Mouse (Mus musculus): ENCODE data around the gene Rrn3. TPM values are rescaled to one million over a fixed set of nuclear protein-coding genes. Genes with fewer than 3 reads are reported as not detected.
"Not testable (repeated sequence)": the region's sequence is repeated elsewhere in the genome, so short reads cannot be mapped to it uniquely, and the experiment has no call there.

The Rrn3 gene
- 10 to 100 TPM; 52.6 to 56.6 TPM for total RNA-seq (2021)

GRCm38 (mm10) chr16:13780353-13781036, at the start of gene Rrn3:
TSS of gene Rrn3 (plus strand) at chr16:13780708.
- peak; percentile 88 for DNase-seq
- intact Hi-C loops (cut with DNase I): no loop called here

GRCm38 (mm10) chr16:13732786-13733185, 47.7 kb upstream of the Rrn3 start:
- intact Hi-C loops (cut with DNase I): loop anchor here (2.0 kb wide), 1 partner anchor 200 kb away; no protein-coding TSS in a partner anchor
- DNase-seq: no peak

GRCm38 (mm10) chr16:13733518-13734137, 46.9 kb upstream of the Rrn3 start:
- intact Hi-C loops (cut with DNase I): loop anchor here (2.0 kb wide), 1 partner anchor 201 kb away; no protein-coding TSS in a partner anchor
- DNase-seq: peak; percentile 82

- intact Hi-C loops (cut with DNase I): no loop called here
- DNase-seq: no peak
Observed at GRCm38 (mm10) chr16:13735977-13736376, 44.5 kb upstream of the Rrn3 start.

- DNase-seq; intact Hi-C loops (cut with DNase I): not testable (repeated sequence)
Observed at GRCm38 (mm10) chr16:13739044-13739443, 41.5 kb upstream of the Rrn3 start.

GRCm38 (mm10) chr16:13740844-13741243, 39.7 kb upstream of the Rrn3 start:
- DNase-seq: no peak
- intact Hi-C loops (cut with DNase I): no loop called here

GRCm38 (mm10) chr16:13747708-13748107, 32.8 kb upstream of the Rrn3 start:
- no peak for DNase-seq
- intact Hi-C loops (cut with DNase I): no loop called here

GRCm38 (mm10) chr16:13748124-13748523, 32.4 kb upstream of the Rrn3 start:
- intact Hi-C loops (cut with DNase I): no loop called here
- no peak for DNase-seq

GRCm38 (mm10) chr16:13748813-13749212, 31.7 kb upstream of the Rrn3 start:
- DNase-seq; intact Hi-C loops (cut with DNase I): not testable (repeated sequence)

- no peak for DNase-seq
- intact Hi-C loops (cut with DNase I): no loop called here
Observed at GRCm38 (mm10) chr16:13749306-13749705, 31.2 kb upstream of the Rrn3 start.

- intact Hi-C loops (cut with DNase I): no loop called here
Observed at GRCm38 (mm10) chr16:13749981-13750380, 30.5 kb upstream of the Rrn3 start.

GRCm38 (mm10) chr16:13750626-13751025, 29.9 kb upstream of the Rrn3 start:
- no peak for DNase-seq
- intact Hi-C loops (cut with DNase I): no loop called here

More at GRCm38 (mm10) chr16:13749981-13750380, 30.5 kb upstream of the Rrn3 start:
- DNase-seq: no peak

- DNase-seq: no peak
- intact Hi-C loops (cut with DNase I): no loop called here
Observed at GRCm38 (mm10) chr16:13753986-13754385, 26.5 kb upstream of the Rrn3 start.

- DNase-seq: peak; percentile 96
- intact Hi-C loops (cut with DNase I): no loop called here
Observed at GRCm38 (mm10) chr16:13754400-13755190, 25.9 kb upstream of the Rrn3 start.

GRCm38 (mm10) chr16:13757823-13758222, 22.7 kb upstream of the Rrn3 start:
- intact Hi-C loops (cut with DNase I): no loop called here

GRCm38 (mm10) chr16:13762807-13763206, 17.7 kb upstream of the Rrn3 start:
- intact Hi-C loops (cut with DNase I); DNase-seq: not testable (repeated sequence)

More at GRCm38 (mm10) chr16:13757823-13758222, 22.7 kb upstream of the Rrn3 start:
- no peak for DNase-seq

GRCm38 (mm10) chr16:13764519-13764918, 16.0 kb upstream of the Rrn3 start:
- intact Hi-C loops (cut with DNase I): no loop called here
- no peak for DNase-seq

- intact Hi-C loops (cut with DNase I): no loop called here
- no peak for DNase-seq
Observed at GRCm38 (mm10) chr16:13766367-13766766, 14.1 kb upstream of the Rrn3 start.

GRCm38 (mm10) chr16:13771603-13772002, 8.9 kb upstream of the Rrn3 start:
- intact Hi-C loops (cut with DNase I); DNase-seq: not testable (repeated sequence)

GRCm38 (mm10) chr16:13772051-13772450, 8.5 kb upstream of the Rrn3 start:
- DNase-seq; intact Hi-C loops (cut with DNase I): not testable (repeated sequence)

GRCm38 (mm10) chr16:13774011-13774410, 6.5 kb upstream of the Rrn3 start:
- intact Hi-C loops (cut with DNase I); DNase-seq: not testable (repeated sequence)
